Comparison of ENCODE assay signal across 34 mouse cellular contexts in genomic region chr11:33955982-33956381, GRCm38 (mm10). TPM values are rescaled to one million over a fixed set of nuclear protein-coding genes. Genes with fewer than 3 reads are reported as not detected.
"Had no signal": no experiment of that assay in that cellular context is flagged by ENCODE, and none has a peak within 500 bp of the region (broad histone marks: within the 10 kb centered on the region; RNA-seq: fewer than 3 reads in every experiment).

No protein-coding gene starts in this region.

- H3K9me3 ChIP-seq: heart, embryonic 10.5 days; heart, embryonic 12.5 days; heart, embryonic 13.5 days; heart, embryonic 15.5 days; hindbrain, embryonic 10.5 days; hindbrain, embryonic 12.5 days; hindbrain, embryonic 13.5 days; hindbrain, embryonic 15.5 days; intestine, embryonic 15.5 days; kidney, embryonic 15.5 days had no signal

- H3K27me3 ChIP-seq: heart, embryonic 13.5 days; heart, embryonic 15.5 days; hindbrain, embryonic 12.5 days; hindbrain, embryonic 13.5 days; hindbrain, embryonic 15.5 days; intestine, embryonic 15.5 days; kidney, embryonic 15.5 days had no signal

- H3K4me2 ChIP-seq: heart, embryonic 11.5 days; heart, embryonic 12.5 days; heart, embryonic 13.5 days; heart, embryonic 15.5 days; hindbrain, embryonic 12.5 days; hindbrain, embryonic 13.5 days; hindbrain, embryonic 14.5 days; hindbrain, embryonic 15.5 days; intestine, embryonic 15.5 days; kidney, embryonic 15.5 days had no signal

- H3K4me1 ChIP-seq: heart, embryonic 10.5 days; heart, embryonic 12.5 days; heart, embryonic 13.5 days; heart, embryonic 15.5 days; hindbrain, embryonic 12.5 days; hindbrain, embryonic 15.5 days; kidney, embryonic 15.5 days had no signal

- H3K9ac ChIP-seq: heart, embryonic 12.5 days; heart, embryonic 13.5 days; heart, embryonic 15.5 days; hindbrain, embryonic 12.5 days; hindbrain, embryonic 13.5 days; hindbrain, embryonic 14.5 days; hindbrain, embryonic 15.5 days; intestine, embryonic 15.5 days; kidney, embryonic 15.5 days had no signal

- ATAC-seq: hindbrain, embryonic 16.5 days; hindbrain, postnatal 0 days; inflammation-experienced regulatory T-cells, adult 6 months; intestine, embryonic 15.5 days; intestine, postnatal 0 days had no signal

- H3K4me3 ChIP-seq: heart, adult 2 months; heart, embryonic 10.5 days; heart, embryonic 12.5 days; heart, embryonic 13.5 days; heart, embryonic 15.5 days; hindbrain, embryonic 10.5 days; hindbrain, embryonic 12.5 days; hindbrain, embryonic 13.5 days; hindbrain, embryonic 15.5 days; intestine, embryonic 15.5 days; kidney, embryonic 15.5 days; layer of hippocampus, adult 2 months had no signal

- H3K27ac ChIP-seq: heart, adult 2 months; heart, embryonic 10.5 days; heart, embryonic 13.5 days; heart, embryonic 15.5 days; hindbrain, embryonic 10.5 days; hindbrain, embryonic 12.5 days; hindbrain, embryonic 13.5 days; hindbrain, embryonic 14.5 days; hindbrain, embryonic 15.5 days; hindbrain, postnatal 0 days; intestine, embryonic 15.5 days; kidney, embryonic 15.5 days; kidney, postnatal 0 days; layer of hippocampus, adult 2 months had no signal

- H3K36me3 ChIP-seq: heart, embryonic 10.5 days; heart, embryonic 12.5 days; heart, embryonic 13.5 days; heart, embryonic 15.5 days; hindbrain, embryonic 10.5 days; hindbrain, embryonic 12.5 days; hindbrain, embryonic 13.5 days; hindbrain, embryonic 15.5 days; intestine, embryonic 15.5 days; kidney, embryonic 15.5 days had no signal

- DNase-seq: heart, adult 2 months; heart, postnatal 10 days; heart, postnatal 14 days; heart, postnatal 36 days; heart, postnatal 4 days; kidney, adult 11 months; kidney, adult 18-20 months; kidney, postnatal 10 days; kidney, postnatal 14 days; kidney, postnatal 25 days; kidney, postnatal 4 days; layer of hippocampus, adult 9-11 months; layer of hippocampus, postnatal 36 days had no signal

RNA-seq across cellular contexts. Expression of gene Kcnmb1, which starts 6.8 kb away (rescaled TPM):
- total RNA-seq: hematopoietic stem cell, adult 5-6 weeks had no signal

RNA-seq across cellular contexts. Expression of gene Kcnip1, which starts 37.0 kb away (rescaled TPM):
- total RNA-seq: heart, postnatal 10 days; heart, postnatal 14 days; heart, postnatal 25 days; heart, postnatal 4 days; hematopoietic stem cell, adult 5-6 weeks had no signal
- polyA plus RNA-seq: heart, embryonic 15.5 days; kidney, adult 2 months had no signal
